Mouse (Mus musculus) right cerebral cortex, postnatal 10 days (tissue): ENCODE data around the gene Mon1a.

Experiments
- DNase-seq, 2 experiments: peaks; one replicate each; pipeline ENCODE4 v3.0.0; 2021; ENCODE audit warnings: low spot score in 2 of 2

The Mon1a gene

DNA sequence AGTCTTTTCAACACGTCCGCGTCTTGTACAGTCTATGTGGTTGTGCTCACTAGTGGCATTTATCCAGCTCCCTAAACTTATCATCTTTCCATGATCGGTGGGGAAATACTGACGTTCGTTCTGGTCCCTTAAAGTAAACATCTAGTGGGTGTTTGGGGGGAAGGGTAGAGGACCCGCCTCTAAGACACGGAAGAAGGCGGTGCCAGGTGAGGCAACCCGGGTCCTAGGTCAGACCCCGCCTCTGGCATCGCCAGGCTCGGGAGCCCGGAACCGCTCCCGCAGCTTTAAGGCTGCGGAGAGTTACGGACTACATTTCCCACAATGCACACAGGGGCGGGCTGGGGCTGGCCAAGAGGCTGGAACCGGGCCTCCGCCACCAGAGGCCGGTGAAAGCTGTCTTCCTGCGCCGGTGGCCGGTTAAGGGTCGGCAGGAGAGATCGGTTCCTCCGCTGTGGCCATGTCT is at the start of gene Mon1a:
TSS of gene Mon1a (plus strand) at position 348 of the 463 bp plus-strand sequence.
- DNase-seq = peak; percentile 88 to 89

- DNase-seq = no peak
Observed at GRCm38 (mm10) chr9:107838869-107839268, 49.1 kb upstream of the Mon1a start.

GRCm38 (mm10) chr9:107842709-107843108 is 45.2 kb upstream of the Mon1a start:
- DNase-seq = no peak

GRCm38 (mm10) chr9:107848922-107849321 is 39.0 kb upstream of the Mon1a start:
- no peak for DNase-seq

DNA sequence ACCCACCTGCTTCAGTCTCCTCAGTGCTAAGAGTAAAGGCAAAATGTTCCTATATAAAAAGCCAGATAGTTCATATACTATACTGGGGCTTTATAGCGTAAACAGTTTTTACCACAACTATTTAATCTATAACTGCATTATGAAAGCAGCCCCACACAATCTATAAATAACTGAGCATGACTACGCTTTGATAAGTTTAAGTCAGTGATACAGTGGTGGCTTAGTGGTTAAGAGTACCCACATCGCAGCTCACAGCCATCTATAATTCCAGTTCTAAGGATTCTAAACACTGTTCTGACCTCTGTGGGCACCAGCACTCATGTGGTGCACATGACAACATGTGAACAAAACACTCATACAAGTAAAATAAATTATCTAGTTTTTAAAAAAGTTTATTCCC is 29.6 kb upstream of the Mon1a start:
- no peak for DNase-seq

DNA sequence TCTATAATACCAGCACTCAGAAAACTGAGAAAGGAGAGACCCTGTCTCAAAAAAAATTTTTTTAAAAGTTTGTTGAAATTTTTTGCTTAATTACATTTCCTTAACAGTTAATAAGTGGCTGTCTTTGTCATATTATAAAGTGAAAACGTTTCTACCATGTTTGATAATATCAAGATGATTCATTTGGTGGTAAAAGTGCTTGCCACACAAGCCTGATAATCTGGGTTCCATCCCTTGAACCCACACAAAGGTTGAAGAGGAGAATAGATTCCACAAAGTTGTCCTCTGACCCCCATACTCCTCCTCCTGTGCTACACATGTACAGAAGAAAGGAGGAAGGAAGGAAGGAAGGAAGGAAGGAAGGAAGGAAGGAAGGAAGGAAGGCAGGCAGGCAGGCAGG is 23.5 kb upstream of the Mon1a start:
- no peak for DNase-seq

DNA sequence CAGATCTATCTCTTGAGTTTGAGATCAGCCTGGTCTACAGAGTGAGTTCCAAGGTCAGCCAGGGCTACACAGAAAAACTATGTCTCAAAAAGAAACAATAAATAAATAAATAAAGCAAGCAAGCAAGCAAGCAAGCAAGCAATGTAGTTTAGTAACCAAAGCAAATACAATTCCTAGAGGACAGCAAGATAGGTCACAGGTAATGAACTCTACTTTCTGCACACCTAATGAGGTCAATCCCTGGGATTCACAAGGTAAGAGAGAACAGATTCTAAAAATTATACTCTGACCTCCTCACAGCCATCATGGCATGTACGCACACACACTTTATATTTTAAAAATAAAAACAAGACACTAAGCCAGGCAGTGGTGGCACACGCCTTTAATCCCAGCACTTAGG is 21.9 kb upstream of the Mon1a start:
- DNase-seq = no peak

DNA sequence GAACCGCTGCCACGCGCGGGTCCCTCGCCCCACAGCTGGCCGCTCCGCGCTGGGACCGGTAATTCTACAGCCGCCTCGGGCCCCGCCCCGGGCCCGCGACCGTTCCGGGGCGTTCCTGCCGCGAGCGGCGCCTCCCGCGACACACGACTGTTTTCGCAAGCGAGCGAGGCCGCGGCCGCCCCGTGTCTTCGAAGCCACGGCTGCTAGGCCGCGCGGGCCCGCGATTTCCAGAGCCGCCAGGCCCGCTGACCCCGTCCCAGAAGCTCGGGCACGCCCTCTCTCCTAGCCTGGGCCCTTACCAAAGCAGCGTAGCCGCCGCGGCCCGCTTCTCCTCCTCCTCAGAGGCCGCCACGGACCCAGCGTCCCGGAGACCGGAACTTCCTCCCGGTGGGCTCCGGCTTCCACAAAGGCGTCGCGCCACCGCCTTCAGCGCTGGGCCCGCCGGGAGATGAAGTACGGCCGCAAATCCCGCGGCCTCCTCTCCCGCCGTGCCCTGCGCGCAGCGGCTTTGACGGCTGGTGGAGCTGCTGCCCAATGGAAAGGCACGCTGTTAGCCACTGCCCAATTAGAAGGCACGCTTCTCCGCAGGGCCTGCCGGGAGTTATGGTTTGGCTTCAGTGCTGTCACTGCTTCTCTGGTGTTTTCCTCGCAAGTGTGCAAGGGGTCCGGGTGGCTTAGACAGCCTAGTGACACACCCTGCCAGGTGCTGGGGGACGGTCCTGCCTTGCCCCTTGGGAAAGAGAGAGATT is 15.4 kb upstream of the Mon1a start:
- DNase-seq = peak; percentile 97 to 98

GRCm38 (mm10) chr9:107873137-107873536 is 14.8 kb upstream of the Mon1a start, which contains the start of gene Rbm6:
TSS of gene Rbm6 (minus strand) at chr9:107873237.
- no peak for DNase-seq

- DNase-seq = no peak
Observed at GRCm38 (mm10) chr9:107880411-107880810, 7.5 kb upstream of the Mon1a start.

DNA sequence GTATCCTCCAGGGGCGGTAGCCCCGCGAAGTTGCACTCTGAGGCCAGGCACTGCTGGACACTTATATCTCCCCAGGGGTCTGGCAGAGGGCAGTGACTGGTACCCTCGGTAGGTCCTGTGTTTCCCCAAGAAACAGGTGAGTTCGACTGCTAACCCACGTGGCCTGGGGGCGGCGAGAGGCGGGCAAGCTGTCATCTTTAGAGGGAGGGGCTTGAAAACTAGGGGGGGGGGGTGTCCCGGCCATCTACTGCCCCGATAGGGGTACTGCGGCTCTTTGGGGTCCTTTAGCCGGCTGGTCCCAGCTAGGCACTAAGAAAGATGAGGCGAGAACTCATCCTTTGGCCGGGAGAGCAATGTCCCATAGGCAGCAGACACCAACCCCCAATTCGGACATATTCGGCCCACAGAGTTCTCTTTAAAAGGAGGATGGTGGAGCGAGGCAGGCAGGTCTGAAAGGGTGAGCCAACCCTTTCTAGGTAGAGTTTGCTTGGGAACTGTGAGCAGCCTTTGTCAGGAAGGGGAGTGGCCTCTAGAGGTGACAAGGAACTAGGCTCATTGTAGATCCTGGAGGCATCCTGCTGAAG is 408 bp downstream of the Mon1a start:
- peak in 1 of 2 experiments; percentile 73 for DNase-seq

GRCm38 (mm10) chr9:107890260-107890659 is 2.3 kb downstream of the Mon1a start:
- no peak for DNase-seq

DNA sequence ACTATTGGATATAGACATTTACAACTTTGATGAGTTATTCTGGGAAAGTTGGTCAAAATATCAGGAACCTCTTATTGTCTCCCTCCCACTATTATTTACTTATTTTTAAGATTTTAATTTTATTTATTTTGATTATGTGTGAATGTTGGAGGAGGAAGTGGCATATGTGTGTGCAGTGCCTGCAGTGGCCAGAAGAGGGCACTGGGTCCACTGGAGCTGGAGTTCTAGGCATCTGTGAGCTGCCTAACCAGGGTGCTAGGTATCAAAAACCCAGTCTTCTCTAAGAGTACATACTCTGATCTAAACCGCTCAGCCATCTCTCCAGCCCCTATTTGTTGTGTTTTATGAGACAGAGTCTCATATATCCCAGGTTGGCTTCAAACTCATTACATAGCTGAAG is 3.1 kb downstream of the Mon1a start:
- no peak for DNase-seq

DNA sequence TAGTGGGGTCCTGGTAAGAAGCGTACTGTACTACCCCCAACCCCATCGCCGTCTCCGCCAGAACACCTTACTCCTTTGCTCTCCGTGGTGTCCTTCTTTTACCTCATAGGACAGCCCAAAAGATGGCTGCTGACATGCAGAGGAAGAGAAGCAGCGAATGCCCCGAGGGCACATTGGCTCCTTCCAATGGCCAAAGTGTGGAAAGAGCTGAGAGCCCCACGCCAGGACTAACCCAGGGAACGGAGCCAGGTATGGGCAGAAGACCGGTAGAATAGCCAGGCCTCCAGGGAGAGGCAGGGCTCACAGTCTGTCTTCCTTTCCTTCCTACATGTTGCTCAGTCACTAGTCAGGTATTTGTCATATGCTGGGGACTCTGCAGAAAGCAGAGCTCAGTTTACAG is 10.6 kb downstream of the Mon1a start:
- no peak for DNase-seq

- no peak for DNase-seq
Observed at GRCm38 (mm10) chr9:107899855-107900254, 11.9 kb downstream of the Mon1a start.

DNA sequence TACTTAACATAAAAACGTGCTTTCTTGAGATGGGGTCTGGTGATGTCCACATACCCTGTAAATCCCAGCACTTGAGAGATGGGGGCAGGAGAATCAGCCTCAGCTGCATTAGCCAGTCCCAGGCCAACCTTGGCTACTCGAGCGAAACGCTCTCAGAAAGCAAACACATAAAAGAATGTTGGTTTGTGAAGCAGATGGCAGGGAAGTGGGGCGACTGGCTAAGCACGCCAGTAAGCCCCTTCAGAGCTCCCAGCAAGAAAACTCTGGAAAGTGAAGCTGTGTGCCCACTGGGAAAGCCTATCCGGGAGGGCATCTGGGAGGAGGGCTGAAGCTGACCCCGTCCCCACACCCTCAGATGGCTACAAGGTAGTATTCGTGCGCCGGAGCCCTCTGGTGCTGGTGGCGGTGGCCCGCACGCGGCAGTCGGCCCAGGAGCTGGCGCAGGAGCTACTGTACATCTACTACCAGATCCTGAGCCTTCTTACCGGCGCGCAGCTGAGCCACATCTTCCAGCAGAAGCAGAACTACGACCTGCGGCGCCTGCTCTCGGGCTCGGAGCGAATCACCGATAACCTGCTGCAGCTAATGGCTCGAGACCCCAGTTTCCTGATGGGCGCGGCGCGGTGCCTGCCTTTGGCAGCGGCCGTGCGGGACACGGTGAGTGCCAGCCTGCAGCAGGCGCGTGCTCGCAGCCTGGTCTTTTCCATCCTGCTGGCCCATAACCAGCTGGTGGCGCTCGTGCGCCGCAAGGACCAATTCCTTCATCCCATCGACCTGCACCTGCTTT is 13.1 kb downstream of the Mon1a start:
- peak; percentile 88 to 90 for DNase-seq

GRCm38 (mm10) chr9:107901627-107901914 is 13.6 kb downstream of the Mon1a start:
- DNase-seq = no peak

- peak; percentile 87 to 92 for DNase-seq
Observed at GRCm38 (mm10) chr9:107904726-107905125, 16.8 kb downstream of the Mon1a start.

GRCm38 (mm10) chr9:107906252-107906966 is 18.5 kb downstream of the Mon1a start, which contains the start of gene Mst1r:
TSS of gene Mst1r (plus strand) at chr9:107906873.
- peak in 1 of 2 experiments; percentile 63 for DNase-seq

GRCm38 (mm10) chr9:107906967-107907800 is 19.2 kb downstream of the Mon1a start:
- DNase-seq = no peak

- no peak for DNase-seq
Observed at GRCm38 (mm10) chr9:107907801-107908120, 19.8 kb downstream of the Mon1a start.
